9 mouse cellular contexts compared by ENCODE assay signal in genomic region chr8:11003917-11004470, GRCm38 (mm10). TPM values are rescaled to one million over a fixed set of nuclear protein-coding genes. Genes with fewer than 3 reads are reported as not detected.
DNase-seq lines count a peak whose midpoint lies in the region; ATAC-seq and TF ChIP-seq lines count a peak whose summit lies in the region.
"Had no signal": no experiment of that assay in that cellular context is flagged by ENCODE, and none has a peak within 500 bp of the region (broad histone marks: within the 10 kb centered on the region; RNA-seq: fewer than 3 reads in every experiment).

No protein-coding gene starts in this region.

- H3K9me3 ChIP-seq in heart, embryonic 10.5 days, result no peaks in the 10 kb centered on the region
- H3K9me3 ChIP-seq in E14TG2a.4 (ENCODE audit: low read length), result no peaks in the 10 kb centered on the region
- no peaks in the 10 kb centered on the region for H3K9me3 ChIP-seq in heart, embryonic 16.5 days (replicated peaks; ENCODE audit: control insufficient read depth, low read length)
- H3K9me3 ChIP-seq in liver, embryonic 14.5 days (ENCODE audit: control insufficient read depth, low read length), result no peaks in the 10 kb centered on the region

- H3K36me3 ChIP-seq in heart, embryonic 10.5 days, result peaks cover 26% of the 10 kb centered on the region
- peaks cover 23% of the 10 kb centered on the region; the same call in 1 of the 2 replicates for H3K36me3 ChIP-seq in E14TG2a.4 (ENCODE audit: insufficient read depth, low read length)
- no peaks in the 10 kb centered on the region for H3K36me3 ChIP-seq in heart, embryonic 16.5 days (ENCODE audit: control insufficient read depth, insufficient read depth)
- peaks cover 11% of the 10 kb centered on the region for H3K36me3 ChIP-seq in liver, embryonic 14.5 days (replicated peaks; ENCODE audit: control insufficient read depth, insufficient read depth, low read depth)

- no peak for TF ChIP-seq EP300 in liver, embryonic 14.5 days (IDR thresholded peaks at IDR 0.05; ENCODE audit: low read depth)

- H3K4me2 ChIP-seq in heart, embryonic 16.5 days (ENCODE audit: low read depth, low read length), result peak overlapping the region; percentile 89
- peak overlapping the region; percentile 96 for H3K4me2 ChIP-seq in liver, embryonic 14.5 days (ENCODE audit: low read depth)

- no peak for DNase-seq in heart, embryonic 10.5 days (ENCODE audit: low spot score)
- no peak for DNase-seq in heart, adult 9 months (ENCODE audit: low spot score in 2 of 2)
- DNase-seq in liver, embryonic 14.5 days (ENCODE audit: low read depth in 3 of 3, low spot score in 3 of 3), result no peak
- DNase-seq in embryo, embryonic 10 days (ENCODE audit: low spot score), result no peak
- no peak for DNase-seq in layer of hippocampus, adult 8-10 months (ENCODE audit: low spot score in 2 of 2)
- DNase-seq: embryo, embryonic 11 days had no signal

- 48% methylated on average over 7 of the region's 7 CpGs for WGBS in heart, embryonic 10.5 days
- 36% methylated on average over 7 of the region's 7 CpGs for WGBS in heart, embryonic 16.5 days
- 57% methylated on average over 7 of the region's 7 CpGs for WGBS in liver, embryonic 14.5 days (ENCODE audit: insufficient replicate concordance)

- TF ChIP-seq CTCF in E14TG2a.4 (conservative IDR thresholded peaks at IDR 0.05; ENCODE audit: low read length), result no peak
- no peak for TF ChIP-seq CTCF in liver, embryonic 14.5 days (IDR thresholded peaks at IDR 0.05; ENCODE audit: low read depth)

- H3K4me1 ChIP-seq in heart, embryonic 10.5 days, result peaks cover 81% of the 10 kb centered on the region
- H3K4me1 ChIP-seq in E14TG2a.4 (replicated peaks; ENCODE audit: low read depth, low read length), result peaks cover 77% of the 10 kb centered on the region
- peaks cover 54% of the 10 kb centered on the region for H3K4me1 ChIP-seq in heart, embryonic 16.5 days (ENCODE audit: control insufficient read depth, insufficient read depth, low read length)
- peaks cover 29 to 40% of the 10 kb centered on the region in 2 experiments for H3K4me1 ChIP-seq in liver, embryonic 14.5 days (replicated peaks; ENCODE audit: control insufficient read depth in 2 of 2, insufficient read depth in 2 of 2, low read length in 1 of 2)

- ATAC-seq in heart, embryonic 16.5 days (replicated peaks; ENCODE audit: extremely low read depth, insufficient read depth, low FRiP score), result no peak
- ATAC-seq in liver, embryonic 14.5 days (ENCODE audit: insufficient read depth), result no peak
- no peak for ATAC-seq in monocyte, adult 5-6 weeks (replicated peaks; ENCODE audit: insufficient number of reproducible peaks, low FRiP score, low TSS enrichment, poor library complexity, severe bottlenecking)

- H3K9ac ChIP-seq in heart, embryonic 16.5 days (ENCODE audit: low read length), result peak overlapping the region; percentile 73
- peak overlapping the region; percentile 67 for H3K9ac ChIP-seq in liver, embryonic 14.5 days (replicated peaks)

- peak overlapping the region; percentile 86 for H3K4me3 ChIP-seq in heart, embryonic 10.5 days
- H3K4me3 ChIP-seq in E14TG2a.4 (replicated peaks; ENCODE audit: low read length), result peak overlapping the region; percentile 90
- H3K4me3 ChIP-seq in heart, embryonic 16.5 days (ENCODE audit: low read length), result peak overlapping the region; percentile 80
- peak overlapping the region; percentile 86 to 88 for H3K4me3 ChIP-seq in liver, embryonic 14.5 days (ENCODE audit: insufficient read depth in 1 of 2, low read depth in 2 of 2, low read length in 2 of 2)

- peak overlapping the region; percentile 97 for H3K27ac ChIP-seq in heart, embryonic 10.5 days
- peak overlapping the region; percentile 56 for H3K27ac ChIP-seq in heart, embryonic 16.5 days (ENCODE audit: low read length)
- peak overlapping the region; percentile 18 for H3K27ac ChIP-seq in liver, embryonic 14.5 days

- H3K27me3 ChIP-seq in heart, embryonic 10.5 days (ENCODE audit: insufficient read depth, poor library complexity, severe bottlenecking), result no peaks in the 10 kb centered on the region
- peaks cover 31% of the 10 kb centered on the region for H3K27me3 ChIP-seq in E14TG2a.4 (ENCODE audit: insufficient read depth, low read length)
- no peaks in the 10 kb centered on the region for H3K27me3 ChIP-seq in heart, embryonic 16.5 days (ENCODE audit: control insufficient read depth, insufficient read depth, low read length)
- H3K27me3 ChIP-seq in liver, embryonic 14.5 days (ENCODE audit: control insufficient read depth, insufficient read depth, low read length), result no peaks in the 10 kb centered on the region

RNA-seq across cellular contexts. Expression of gene Irs2, which starts 4.3 kb away (rescaled TPM):
- polyA plus RNA-seq in heart, embryonic 10.5 days (2016; fragmentation: Nextera tagmentation; extraction: Ambion mirVana), result 4.5 and 6.2 TPM in 2 replicates
- polyA plus RNA-seq in heart, embryonic 16.5 days (2015; fragmentation: Nextera tagmentation; extraction: Ambion mirVana), result 2.3 and 2.9 TPM in 2 replicates
- 4.7 and 5.4 TPM in 2 replicates for polyA plus RNA-seq in liver, embryonic 14.5 days (2012; rRNA removed)
- 2.9 and 3.4 TPM in 2 replicates for polyA plus RNA-seq in liver, embryonic 14.5 days (2014; fragmentation: Nextera tagmentation; extraction: Ambion mirVana)
- total RNA-seq in layer of hippocampus, adult 8-10 months (2022), result 10 to 100 TPM; 54.1 to 72.4 (median 64.9) TPM
- total RNA-seq in monocyte, adult 5-6 weeks (2017), result 31.1 to 35.4 TPM (median 33.2 TPM) in 3 replicates

Comparison
In these comparisons a context has a peak if more than half of its experiments do, and no peak if none do; other contexts are left out.
1. H3K27ac ChIP-seq: peak in every context shown above with its lines; median percentile 97 in heart, embryonic 10.5 days; 56 in heart, embryonic 16.5 days; 18 in liver, embryonic 14.5 days.